In the genomic region with DNA sequence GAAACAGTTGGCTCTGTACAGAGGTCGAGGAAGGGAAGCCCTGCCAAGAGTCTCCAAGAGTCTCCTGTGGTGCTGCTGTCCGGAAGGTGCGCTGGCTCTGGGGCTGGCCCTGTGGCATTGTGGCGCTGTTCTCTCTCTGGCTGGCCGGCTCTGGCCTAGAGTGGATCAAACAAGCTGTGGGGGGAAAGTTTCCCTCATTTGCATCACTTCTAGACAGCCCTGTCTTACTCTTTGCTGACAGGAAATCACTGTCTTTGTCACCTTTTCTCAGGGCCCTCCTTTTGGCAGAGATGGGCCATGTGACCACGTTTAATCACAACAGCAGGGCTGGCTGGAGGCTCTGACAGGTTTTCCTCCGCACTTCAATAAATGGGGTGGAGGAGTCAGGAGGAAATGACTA, we compare ENCODE assay signal across 8 mouse cellular contexts.
DNase-seq lines count a peak whose midpoint lies in the region.

No protein-coding gene starts in this region.

- intact Hi-C loops in gastrocnemius, postnatal 14 days (cut with DNase I; ENCODE audit: low total_unique reads), result no loop called here

- peak; percentile 10 for DNase-seq in ovary, postnatal 14 days (ENCODE audit: low spot score)
- no peak for DNase-seq in ovary, postnatal 10 days (ENCODE audit: low spot score)
- DNase-seq in cerebellum, adult 9-11 months, result peak; percentile 57
- peak; percentile 17 for DNase-seq in gastrocnemius, postnatal 14 days
- DNase-seq in induced T-regulatory cell, adult 2 months (ENCODE audit: low read depth), result peak; percentile 28
- peak; percentile 4 to 23 for DNase-seq in lung, postnatal 4 days
- peak; percentile 30 for DNase-seq in testis, postnatal 14 days (ENCODE audit: low spot score)
- no peak for DNase-seq in c-Kit-positive CD71-positive TER-119-positive erythroid progenitor cells, embryonic 14.5 days (ENCODE audit: low spot score)

Comparison
In these comparisons a context has a peak if more than half of its experiments do, and no peak if none do; other contexts are left out.
1. DNase-seq: peak in ovary, postnatal 14 days (single experiment), cerebellum, adult 9-11 months (single experiment), gastrocnemius, postnatal 14 days (single experiment), induced T-regulatory cell, adult 2 months (single experiment), lung, postnatal 4 days (2 of 2) and testis, postnatal 14 days (single experiment); none in ovary, postnatal 10 days (single experiment) and c-Kit-positive CD71-positive TER-119-positive erythroid progenitor cells, embryonic 14.5 days (single experiment).